Mouse (Mus musculus): Measurements from ENCODE around the gene Paox. TPM values are rescaled to one million over a fixed set of nuclear protein-coding genes. Genes with fewer than 3 reads are reported as not detected.

Paox gene
- polyA plus RNA-seq, 1 experiment from 2014 or later: 20.2 TPM

DNA sequence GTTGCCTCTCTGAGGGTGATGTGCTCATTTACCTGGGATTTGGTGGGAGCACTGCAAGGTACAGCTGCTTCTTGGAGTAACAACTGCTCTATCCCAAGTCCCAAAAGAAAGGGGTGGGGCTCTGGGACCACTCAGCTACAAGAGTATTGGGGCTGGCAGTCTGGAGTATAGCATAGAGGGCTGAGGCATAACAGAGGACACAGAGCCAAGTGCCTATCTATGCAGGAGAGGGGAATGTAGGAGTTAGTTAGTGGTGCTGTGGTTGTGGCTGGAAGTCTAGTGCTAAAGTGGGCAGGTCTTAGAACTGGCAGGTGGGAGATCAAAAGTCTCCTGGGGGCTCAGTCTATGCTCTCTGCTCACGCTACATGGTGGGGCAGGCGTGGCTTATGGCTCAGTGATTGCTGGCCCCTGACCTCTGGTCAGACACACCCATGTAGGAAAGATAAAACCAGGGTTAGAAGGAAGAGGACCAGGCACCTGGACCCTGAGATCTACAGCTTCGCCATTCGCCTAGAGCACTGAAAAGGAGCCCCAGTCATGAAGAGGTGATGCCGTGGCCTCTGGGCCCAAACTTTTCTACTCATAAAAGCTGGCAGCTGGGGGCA, 22.6 kb upstream of the Paox start, which contains the start of gene Prap1:
Prap1 (plus strand) TSS at position 472 of the 605 bp plus-strand sequence.
- 56% methylated on average over 5 of the region's 5 CpGs for WGBS
- H3K4me2 ChIP-seq (replicated peaks; ENCODE audit: low read depth, low read length): no peak within 1 kb of the TSS

DNA sequence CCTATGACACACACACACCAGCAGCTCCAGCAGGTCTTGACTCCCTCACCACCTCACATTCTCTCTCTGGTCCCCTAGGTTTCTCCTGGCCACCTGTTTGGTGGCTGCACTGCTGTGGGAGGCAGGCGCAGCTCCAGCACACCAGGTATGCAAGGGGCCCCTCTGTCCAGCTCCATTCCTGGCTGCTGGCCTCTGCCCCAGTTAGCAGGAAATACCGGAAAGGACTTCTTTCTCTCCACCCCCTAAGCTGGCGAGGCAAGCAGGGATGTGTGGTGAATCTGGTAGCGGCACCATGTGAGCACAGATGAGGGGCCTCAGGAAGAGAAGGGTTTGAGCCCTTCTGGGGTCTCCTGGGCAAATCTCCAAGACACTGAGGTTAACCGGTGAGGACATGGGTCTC, 20.6 kb upstream of the Paox start:
- Histone ChIP-seq H3K4me1 (ENCODE audit: insufficient read depth, low read length) (no peaks in the 10 kb centered on the region; the same call in 1 of the 2 replicates), H3K4me3 (ENCODE audit: low read length) (no peak overlapping the region), H3K27ac (ENCODE audit: low read length) (no peak overlapping the region; the same call in 1 of the 2 replicates), H3K36me3 (ENCODE audit: insufficient read depth, low read length) (0 out of 2 replicates have a peak, but pooled peaks cover 2% of the 10 kb centered on the region), H3K27me3 (ENCODE audit: insufficient read depth, low read length) (no peaks in the 10 kb centered on the region), H3K9ac (replicated peaks; ENCODE audit: low read length) (no peak overlapping the region), H3K9me3 (ENCODE audit: low read length) (no peaks in the 10 kb centered on the region), H3K4me2 (replicated peaks; ENCODE audit: low read depth, low read length) (no peak overlapping the region)
- WGBS: 43% methylated on average over 5 of the region's 5 CpGs
- ATAC-seq (ENCODE audit: low FRiP score, low TSS enrichment): peak; percentile 52; the same call in 1 of the 2 replicates

More for the DNA sequence above, 22.6 kb upstream of the Paox start, which contains the start of gene Prap1:
- Histone ChIP-seq H3K27ac (ENCODE audit: low read length) (no peak within 1 kb of the TSS), H3K9me3 (ENCODE audit: low read length) (no peaks in the 10 kb centered on the region), H3K9ac (replicated peaks; ENCODE audit: low read length) (no peak within 1 kb of the TSS), H3K36me3 (ENCODE audit: insufficient read depth, low read length) (no peaks in the 10 kb centered on the region), H3K4me3 (ENCODE audit: low read length) (no peak within 1 kb of the TSS), H3K27me3 (ENCODE audit: insufficient read depth, low read length) (no peaks in the 10 kb centered on the region), H3K4me1 (ENCODE audit: insufficient read depth, low read length) (no peaks in the 10 kb centered on the region; the same call in 1 of the 2 replicates)
- ATAC-seq (ENCODE audit: low FRiP score, low TSS enrichment): no peak

DNA sequence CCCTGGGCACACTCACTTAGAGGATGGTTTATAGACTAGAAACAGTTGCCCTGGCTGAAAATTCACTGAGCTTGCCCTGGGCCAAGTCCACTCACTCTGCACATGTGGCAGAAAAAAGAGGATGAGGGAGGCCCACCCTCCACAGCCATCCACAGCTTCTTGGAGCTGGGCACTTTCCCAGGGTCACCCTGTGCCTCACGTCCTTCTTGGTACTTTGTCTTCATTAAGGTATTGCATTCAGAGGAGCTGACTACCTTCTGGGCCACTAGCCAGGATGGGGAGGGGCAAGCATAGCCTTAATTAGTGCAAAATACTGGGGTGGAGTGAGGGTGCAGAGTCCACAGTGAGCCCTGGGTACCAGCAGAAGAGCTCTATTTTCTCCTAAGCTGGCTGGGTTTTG, 20.0 kb upstream of the Paox start:
- H3K4me2 ChIP-seq (replicated peaks; ENCODE audit: low read depth, low read length): no peak overlapping the region
- H3K4me1 ChIP-seq (ENCODE audit: insufficient read depth, low read length): no peaks in the 10 kb centered on the region; the same call in 1 of the 2 replicates
- no peak overlapping the region for H3K4me3 ChIP-seq (ENCODE audit: low read length)
- 0 out of 2 replicates have a peak, but pooled peaks cover 2% of the 10 kb centered on the region for H3K36me3 ChIP-seq (ENCODE audit: insufficient read depth, low read length)
- no peaks in the 10 kb centered on the region for H3K27me3 ChIP-seq (ENCODE audit: insufficient read depth, low read length)
- no peak overlapping the region for H3K27ac ChIP-seq (ENCODE audit: low read length)
- 17% methylated on average over 1 of the region's 1 CpGs for WGBS
- ATAC-seq (ENCODE audit: low FRiP score, low TSS enrichment): peak; percentile 47; the same call in 1 of the 2 replicates
- no peaks in the 10 kb centered on the region for H3K9me3 ChIP-seq (ENCODE audit: low read length)
- no peak overlapping the region for H3K9ac ChIP-seq (replicated peaks; ENCODE audit: low read length)

DNA sequence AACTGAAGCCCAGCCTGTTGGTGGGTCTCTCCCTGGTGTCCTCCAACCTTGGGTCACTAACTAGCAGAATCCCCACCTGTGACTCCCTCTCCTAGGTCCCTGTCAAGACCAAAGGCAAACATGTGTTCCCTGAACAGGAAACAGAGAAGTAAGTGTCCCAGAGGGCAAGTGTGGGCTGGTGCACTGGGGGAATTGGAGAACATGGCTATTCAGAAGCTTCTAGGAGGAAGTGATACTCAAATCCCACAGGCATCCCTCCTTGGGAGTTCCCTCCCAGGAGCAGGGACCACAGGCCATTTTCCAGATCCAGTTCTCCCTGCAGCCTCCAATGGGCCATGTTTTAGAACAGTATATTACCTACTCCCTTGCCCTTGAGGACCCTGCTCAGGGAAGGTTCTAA, 19.5 kb upstream of the Paox start:
- no peaks in the 10 kb centered on the region; the same call in 1 of the 2 replicates for H3K4me1 ChIP-seq (ENCODE audit: insufficient read depth, low read length)
- H3K9me3 ChIP-seq (ENCODE audit: low read length): no peaks in the 10 kb centered on the region
- no peak overlapping the region for H3K4me2 ChIP-seq (replicated peaks; ENCODE audit: low read depth, low read length)
- no peak overlapping the region for H3K9ac ChIP-seq (replicated peaks; ENCODE audit: low read length)
- ATAC-seq (ENCODE audit: low FRiP score, low TSS enrichment): no peak
- no peak overlapping the region for H3K4me3 ChIP-seq (ENCODE audit: low read length)
- H3K27me3 ChIP-seq (ENCODE audit: insufficient read depth, low read length): no peaks in the 10 kb centered on the region
- 0 out of 2 replicates have a peak, but pooled peaks cover 2% of the 10 kb centered on the region for H3K36me3 ChIP-seq (ENCODE audit: insufficient read depth, low read length)
- H3K27ac ChIP-seq (ENCODE audit: low read length): no peak overlapping the region

DNA sequence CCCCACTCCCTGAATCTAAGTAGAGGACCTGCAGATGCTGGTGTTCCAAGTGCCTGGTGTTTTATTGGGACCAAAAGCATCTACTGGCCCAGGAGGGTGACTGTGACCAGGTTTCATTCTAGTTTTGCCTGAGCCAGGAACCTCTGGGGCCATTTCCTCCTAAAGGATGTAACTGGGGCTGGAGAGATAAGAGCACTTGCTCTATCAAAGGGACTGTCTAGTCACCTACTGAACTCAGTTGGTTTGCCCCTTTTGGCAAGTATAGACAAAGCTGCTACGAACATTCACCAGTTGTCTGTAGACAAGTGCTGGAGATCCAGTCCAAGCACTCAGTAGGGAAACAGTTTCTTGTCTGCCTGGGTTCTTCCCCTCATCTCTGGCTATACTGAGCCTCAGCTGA, 17.1 kb upstream of the Paox start:
- Histone ChIP-seq H3K4me1 (ENCODE audit: insufficient read depth, low read length) (peaks cover 12% of the 10 kb centered on the region), H3K9me3 (ENCODE audit: low read length) (no peaks in the 10 kb centered on the region), H3K9ac (replicated peaks; ENCODE audit: low read length) (no peak overlapping the region), H3K4me3 (ENCODE audit: low read length) (no peak overlapping the region), H3K36me3 (ENCODE audit: insufficient read depth, low read length) (0 out of 2 replicates have a peak, but pooled peaks cover 2% of the 10 kb centered on the region), H3K27me3 (ENCODE audit: insufficient read depth, low read length) (no peaks in the 10 kb centered on the region), H3K4me2 (replicated peaks; ENCODE audit: low read depth, low read length) (no peak overlapping the region), H3K27ac (ENCODE audit: low read length) (no peak overlapping the region)
- WGBS: 85% methylated on average over 1 of the region's 1 CpGs
- no peak for ATAC-seq (ENCODE audit: low FRiP score, low TSS enrichment)

DNA sequence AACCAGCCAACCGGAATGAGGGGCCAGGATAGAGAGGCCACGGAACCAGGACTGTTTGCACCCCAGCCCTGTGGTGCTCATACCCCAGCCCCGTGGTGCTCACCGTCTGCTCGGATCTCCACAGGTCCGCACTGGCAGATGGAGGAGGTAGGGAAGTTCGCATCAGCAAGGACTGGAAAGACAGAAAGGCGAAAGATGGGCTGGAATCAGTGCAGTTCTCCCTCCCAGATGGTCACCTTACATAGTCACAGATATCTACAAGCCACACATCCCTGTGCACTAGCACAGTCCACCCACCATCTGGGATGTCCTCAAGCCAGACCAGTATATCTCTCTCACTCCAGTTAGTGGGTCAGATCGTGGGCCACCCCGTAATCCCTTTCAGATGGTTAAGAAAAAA, 14.1 kb upstream of the Paox start:
- Histone ChIP-seq H3K9ac (replicated peaks; ENCODE audit: low read length) (peak overlapping the region; percentile 71; the same call in 1 of the 2 replicates), H3K27ac (ENCODE audit: low read length) (no peak overlapping the region; the same call in 1 of the 2 replicates), H3K4me2 (replicated peaks; ENCODE audit: low read depth, low read length) (peak overlapping the region; percentile 72), H3K36me3 (ENCODE audit: insufficient read depth, low read length) (peaks cover 12% of the 10 kb centered on the region), H3K9me3 (ENCODE audit: low read length) (no peaks in the 10 kb centered on the region), H3K4me1 (ENCODE audit: insufficient read depth, low read length) (peaks cover 12% of the 10 kb centered on the region), H3K4me3 (ENCODE audit: low read length) (peak overlapping the region; percentile 55), H3K27me3 (ENCODE audit: insufficient read depth, low read length) (no peaks in the 10 kb centered on the region)
- WGBS: 74% methylated on average over 10 of the region's 10 CpGs
- 0 out of 2 replicates have a peak, but pooled peaks have one; percentile 28 for ATAC-seq (ENCODE audit: low FRiP score, low TSS enrichment)

DNA sequence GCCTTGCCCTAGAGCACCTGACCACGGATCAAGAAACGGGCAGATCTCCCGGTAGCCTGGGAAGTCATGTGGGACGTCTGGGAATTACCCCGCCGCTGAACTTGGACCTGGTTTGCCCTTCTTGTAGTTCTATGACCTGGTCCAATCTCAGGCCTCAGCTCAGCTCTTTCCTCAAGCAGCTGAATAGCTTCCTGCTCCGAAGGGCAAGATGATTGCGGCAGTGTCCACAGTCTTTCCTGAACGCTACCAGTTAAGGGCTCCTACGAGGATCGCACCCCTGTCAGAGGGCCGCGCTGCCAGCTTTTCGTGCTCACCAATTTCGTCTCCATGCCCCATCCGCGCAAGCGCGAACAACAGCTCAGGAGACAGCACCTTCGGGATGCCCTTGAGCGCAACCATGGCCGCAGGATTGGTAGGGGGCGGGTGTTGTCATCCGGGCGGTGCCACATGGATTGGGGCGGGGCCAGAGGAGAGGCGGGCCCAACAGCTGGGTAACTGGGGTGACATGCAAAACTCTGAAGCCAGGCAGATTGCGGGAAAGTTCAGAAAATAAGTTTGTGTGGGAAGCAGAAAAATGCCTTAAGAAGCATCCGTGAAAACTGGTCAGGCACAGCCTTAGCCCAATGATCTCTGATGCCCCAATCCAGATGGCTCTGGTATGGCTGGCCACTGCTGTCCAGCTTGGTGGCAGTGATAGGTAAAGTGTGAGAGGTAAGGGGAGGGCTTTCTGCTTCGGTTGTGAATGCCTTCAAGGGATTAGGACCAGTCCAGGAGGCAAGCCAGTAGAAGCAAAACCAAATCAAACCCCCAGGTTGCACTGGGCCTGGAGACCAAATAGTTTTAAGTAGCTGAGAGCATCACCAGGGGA, 13.4 kb upstream of the Paox start, which contains the start of gene Fuom:
Fuom (minus strand) TSS at position 449 of the 868 bp plus-strand sequence.
- ATAC-seq (ENCODE audit: low FRiP score, low TSS enrichment): peak; percentile 92
- under 1% methylated on average over 30 of the region's 30 CpGs for WGBS
- H3K9me3 ChIP-seq (ENCODE audit: low read length): no peaks in the 10 kb centered on the region
- peaks cover 12% of the 10 kb centered on the region for H3K4me1 ChIP-seq (ENCODE audit: insufficient read depth, low read length)
- peak within 1 kb of the TSS; percentile 55 for H3K4me3 ChIP-seq (ENCODE audit: low read length)
- peaks cover 16% of the 10 kb centered on the region for H3K36me3 ChIP-seq (ENCODE audit: insufficient read depth, low read length)
- peak within 1 kb of the TSS; percentile 72 for H3K4me2 ChIP-seq (replicated peaks; ENCODE audit: low read depth, low read length)
- peak within 1 kb of the TSS; percentile 71 for H3K9ac ChIP-seq (replicated peaks; ENCODE audit: low read length)
- peak within 1 kb of the TSS; percentile 77 for H3K27ac ChIP-seq (ENCODE audit: low read length)
- H3K27me3 ChIP-seq (ENCODE audit: insufficient read depth, low read length): no peaks in the 10 kb centered on the region

DNA sequence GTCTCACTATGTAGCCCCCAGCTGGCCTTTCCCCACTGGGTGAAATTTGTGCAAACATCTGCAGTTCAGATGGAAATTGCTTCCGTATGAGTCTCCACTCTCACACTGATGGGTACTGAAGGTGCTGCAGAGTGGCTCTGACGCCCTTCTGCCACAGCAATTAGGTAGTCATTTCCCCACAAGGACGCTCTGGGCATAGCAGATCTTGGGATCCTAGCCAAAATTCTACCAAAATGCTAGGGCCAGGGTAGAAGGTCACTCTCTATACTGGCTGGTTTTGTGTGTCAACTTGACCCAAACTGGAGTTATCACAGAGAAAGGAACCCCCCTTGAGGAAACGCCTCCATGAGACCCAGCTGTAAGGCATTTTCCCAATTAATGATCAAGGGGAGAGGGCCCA, 11.6 kb upstream of the Paox start:
- peaks cover 12% of the 10 kb centered on the region for H3K4me1 ChIP-seq (ENCODE audit: insufficient read depth, low read length)
- no peak overlapping the region for H3K4me2 ChIP-seq (replicated peaks; ENCODE audit: low read depth, low read length)
- no peak overlapping the region for H3K4me3 ChIP-seq (ENCODE audit: low read length)
- H3K27me3 ChIP-seq (ENCODE audit: insufficient read depth, low read length): no peaks in the 10 kb centered on the region
- WGBS: 87% methylated on average over 4 of the region's 4 CpGs
- no peaks in the 10 kb centered on the region for H3K9me3 ChIP-seq (ENCODE audit: low read length)
- no peak overlapping the region for H3K9ac ChIP-seq (replicated peaks; ENCODE audit: low read length)
- H3K36me3 ChIP-seq (ENCODE audit: insufficient read depth, low read length): peaks cover 33% of the 10 kb centered on the region
- no peak overlapping the region for H3K27ac ChIP-seq (ENCODE audit: low read length)
- no peak for ATAC-seq (ENCODE audit: low FRiP score, low TSS enrichment)

DNA sequence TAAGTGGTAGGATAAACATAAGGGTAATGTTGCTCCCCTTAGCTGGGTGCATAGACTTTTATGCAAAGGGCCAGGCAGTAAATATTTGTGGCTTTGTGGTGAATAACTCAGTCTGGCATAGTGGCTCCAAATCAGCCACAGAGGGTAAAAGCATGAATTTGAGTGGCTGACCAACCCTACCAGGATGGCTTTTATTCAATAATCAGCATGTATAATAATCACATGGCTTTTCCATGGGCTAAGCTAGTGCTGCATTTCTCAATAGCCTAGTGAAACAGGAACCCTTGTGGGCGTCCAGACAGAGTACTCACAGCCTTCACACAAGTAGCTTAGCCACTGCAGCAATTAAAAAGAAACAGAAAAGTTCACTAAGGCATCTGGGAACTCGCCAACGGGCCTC, 3.7 kb upstream of the Paox start:
- Histone ChIP-seq H3K36me3 (ENCODE audit: insufficient read depth, low read length) (peaks cover 55% of the 10 kb centered on the region), H3K9ac (replicated peaks; ENCODE audit: low read length) (no peak overlapping the region), H3K4me3 (ENCODE audit: low read length) (no peak overlapping the region), H3K27me3 (ENCODE audit: insufficient read depth, low read length) (no peaks in the 10 kb centered on the region), H3K27ac (ENCODE audit: low read length) (no peak overlapping the region), H3K4me1 (ENCODE audit: insufficient read depth, low read length) (peaks cover under 1% of the 10 kb centered on the region; the same call in 1 of the 2 replicates), H3K9me3 (ENCODE audit: low read length) (no peaks in the 10 kb centered on the region), H3K4me2 (replicated peaks; ENCODE audit: low read depth, low read length) (no peak overlapping the region)
- WGBS: 64% methylated on average over 3 of the region's 3 CpGs
- ATAC-seq (ENCODE audit: low FRiP score, low TSS enrichment): no peak

Data from kidney, embryonic 16.5 days (tissue).